Mouse (Mus musculus) brain, adult 2 months (tissue): ENCODE measurements around the gene Arsb.
"Not testable (repeated sequence)": the region's sequence is repeated elsewhere in the genome, so short reads cannot be mapped to it uniquely, and the experiment has no call there.

Source experiments
- DNase-seq: peaks from one replicate; pipeline ENCODE4 v3.0.0; 2011; ENCODE audit warnings: low read depth, low spot score

The Arsb gene

GRCm38 (mm10) chr13:93787647-93788046 lies 16.2 kb downstream of the Arsb start:
- peak; percentile 88 for DNase-seq

GRCm38 (mm10) chr13:93792945-93793642 lies 21.7 kb downstream of the Arsb start:
- DNase-seq = peak; percentile 81

- no peak for DNase-seq
Observed at GRCm38 (mm10) chr13:93793643-93794182, 22.3 kb downstream of the Arsb start.

GRCm38 (mm10) chr13:93797011-93797600 lies 25.7 kb downstream of the Arsb start:
- DNase-seq = peak; percentile 39

GRCm38 (mm10) chr13:93810311-93810710 lies 38.9 kb downstream of the Arsb start:
- DNase-seq = not testable (repeated sequence)

- no peak for DNase-seq
Observed at GRCm38 (mm10) chr13:93814081-93814480, 42.7 kb downstream of the Arsb start.

- DNase-seq = no peak
Observed at GRCm38 (mm10) chr13:93814676-93815075, 43.2 kb downstream of the Arsb start.

- DNase-seq = no peak
Observed at GRCm38 (mm10) chr13:93815128-93815527, 43.7 kb downstream of the Arsb start.

- no peak for DNase-seq
Observed at GRCm38 (mm10) chr13:93816127-93816526, 44.7 kb downstream of the Arsb start.

- no peak for DNase-seq
Observed at GRCm38 (mm10) chr13:93816688-93817331, 45.4 kb downstream of the Arsb start.

GRCm38 (mm10) chr13:93820173-93820572 lies 48.7 kb downstream of the Arsb start:
- DNase-seq = no peak

GRCm38 (mm10) chr13:93822001-93822400 lies 50.6 kb downstream of the Arsb start:
- DNase-seq = no peak

- DNase-seq = no peak
Observed at GRCm38 (mm10) chr13:93825792-93826558, 54.5 kb downstream of the Arsb start.

GRCm38 (mm10) chr13:93827745-93828144 lies 56.3 kb downstream of the Arsb start:
- DNase-seq = no peak

- no peak for DNase-seq
Observed at GRCm38 (mm10) chr13:93829565-93830293, 58.3 kb downstream of the Arsb start.

- DNase-seq = no peak
Observed at GRCm38 (mm10) chr13:93830294-93830645, 58.8 kb downstream of the Arsb start.

GRCm38 (mm10) chr13:93837481-93838225 lies 66.2 kb downstream of the Arsb start:
- DNase-seq = no peak

- peak; percentile 69 for DNase-seq
Observed at GRCm38 (mm10) chr13:93838431-93839136, 67.2 kb downstream of the Arsb start.

- peak; percentile 64 for DNase-seq
Observed at GRCm38 (mm10) chr13:93839137-93839630, 67.8 kb downstream of the Arsb start.

- DNase-seq = no peak
Observed at GRCm38 (mm10) chr13:93839721-93840120, 68.3 kb downstream of the Arsb start.
